Mouse (Mus musculus): ENCODE results near the gene Rtl8a. TPM values are rescaled to one million over a fixed set of nuclear protein-coding genes. Genes with fewer than 3 reads are reported as not detected.
"Not testable (repeated sequence)": the region's sequence is repeated elsewhere in the genome, so short reads cannot be mapped to it uniquely, and the experiment has no call there.

Rtl8a gene
- total RNA-seq, 2 experiments from 2014 or later: 146 to 167 TPM

DNA sequence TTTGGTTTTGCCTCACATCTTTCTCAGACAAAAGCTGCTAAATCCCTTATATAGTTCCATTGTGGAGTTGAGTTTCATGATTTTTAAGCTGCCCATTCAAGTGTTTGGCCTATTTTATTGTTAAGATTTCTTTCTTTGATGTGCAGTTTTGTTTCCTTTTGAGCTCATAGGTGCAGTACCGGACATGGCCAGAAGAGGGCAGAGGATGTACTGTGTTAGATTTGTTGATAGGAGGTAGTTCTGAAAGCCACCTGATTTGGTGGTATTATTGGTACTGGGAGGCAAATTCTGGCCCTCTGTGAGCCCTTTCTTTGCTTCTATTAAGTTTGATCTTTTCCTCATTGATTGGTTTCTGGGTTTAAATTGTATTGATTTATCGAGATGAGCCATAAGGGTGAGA lies 43.5 kb downstream of the Rtl8a start:
- intact Hi-C loops (cut with DNase I); DNase-seq (ENCODE audit: low spot score): not testable (repeated sequence)

Other genes starting within 250 kb of the Rtl8a start
- gene Etd, start 208.8 kb downstream of the Rtl8a start, total RNA-seq (2021): not detected
- gene Rtl8c, start 35.6 kb downstream of the Rtl8a start, total RNA-seq (2021): 10 to 100 TPM; 13.9 to 18.3 TPM
- not detected for gene Gm14597, start 34.7 kb downstream of the Rtl8a start, total RNA-seq (2021)
- gene Rtl8b, start 26.7 kb upstream of the Rtl8a start, total RNA-seq (2021): 100 to 1,000 TPM in 1 of 2 experiments, 10 to 100 TPM in 1; 88.7 to 116 TPM
- not detected for gene 4930502E18Rik, start 81.1 kb upstream of the Rtl8a start, total RNA-seq (2021)
- not detected for gene 1700013H16Rik, start 114.1 kb upstream of the Rtl8a start, total RNA-seq (2021)
- gene Zfp36l3, start 132.7 kb upstream of the Rtl8a start, total RNA-seq (2021): not detected
- 1 to 10 TPM; 1.2 to 2.0 TPM for gene Xlr, start 154.0 kb upstream of the Rtl8a start, total RNA-seq (2021)

Measured in heart, postnatal 25 days (tissue).